In the genomic region with DNA sequence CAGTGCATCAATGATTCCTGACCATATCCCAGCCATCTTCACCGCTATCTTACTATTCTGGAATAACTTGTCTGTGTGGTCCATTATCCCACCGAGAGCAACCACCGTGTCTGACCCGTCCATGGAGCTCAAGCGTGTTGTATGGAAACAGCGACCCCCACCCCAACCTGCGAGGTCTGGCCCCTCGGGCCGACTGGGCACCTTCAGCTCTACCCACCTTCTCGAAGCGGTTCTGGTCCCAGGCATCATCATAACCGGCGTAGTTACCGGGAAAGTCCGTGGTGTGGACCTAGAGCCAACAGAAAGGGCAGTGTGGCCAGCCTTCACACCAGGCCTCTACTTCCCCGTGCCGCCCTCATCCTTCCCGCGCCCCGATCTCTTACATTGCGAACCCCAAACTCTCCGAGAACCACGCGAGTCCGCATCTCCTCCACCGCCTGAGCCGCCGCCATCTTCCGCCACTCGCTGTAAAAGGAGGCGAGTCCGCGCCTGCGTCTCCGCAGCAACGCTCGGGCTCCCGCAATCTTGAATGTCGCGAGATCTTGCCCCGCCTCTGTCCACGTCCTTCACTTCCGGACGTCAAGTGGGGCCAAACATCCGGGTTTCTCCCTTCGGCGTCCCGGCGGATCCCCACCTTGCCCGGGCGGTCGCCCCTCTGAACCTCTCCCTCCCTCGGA, we compare ENCODE assay signal across 8 mouse cellular contexts. TPM values are rescaled to one million over a fixed set of nuclear protein-coding genes. Genes with fewer than 3 reads are reported as not detected.
DNase-seq lines count a peak whose midpoint lies in the region; ATAC-seq and TF ChIP-seq lines count a peak whose summit lies in the region.

TSS of gene Polr1c (minus strand) at position 543 of the 677 bp plus-strand sequence.
TSS of gene Yipf3 (plus strand) at position 569 of the 677 bp plus-strand sequence.

- under 1% methylated on average over 53 of the region's 53 CpGs for WGBS in forebrain, embryonic 15.5 days
- WGBS in lung, adult 2 months = under 1% methylated on average over 53 of the region's 53 CpGs

- intact Hi-C loops in heart, postnatal 25 days (cut with DNase I) = loop anchor here (2.0 kb wide), 1 partner anchor 135 kb away; the partner anchor contains the start of gene Zfp318

- H3K4me1 ChIP-seq in forebrain, embryonic 15.5 days = peaks cover 23% of the 10 kb centered on the region
- H3K4me1 ChIP-seq in lung, adult 2 months (ENCODE audit: control insufficient read depth, insufficient read depth, low read length) = peaks cover 12% of the 10 kb centered on the region

- peak; percentile 94 for ATAC-seq in forebrain, embryonic 15.5 days (replicated peaks)
- ATAC-seq in neutrophil, adult 5-6 weeks (ENCODE audit: extremely low read depth, insufficient number of reproducible peaks, low FRiP score, poor library complexity, severe bottlenecking) = peak; percentile 87

- H3K9me3 ChIP-seq in forebrain, embryonic 15.5 days = no peaks in the 10 kb centered on the region

- no peaks in the 10 kb centered on the region for H3K27me3 ChIP-seq in forebrain, embryonic 15.5 days

- peak within 1 kb of the TSS; percentile 70 for H3K4me3 ChIP-seq in forebrain, embryonic 15.5 days
- peak within 1 kb of the TSS; percentile 94 for H3K4me3 ChIP-seq in lung, adult 2 months (replicated peaks; ENCODE audit: extremely low read depth, low read depth, low read length)

- DNase-seq in ES-CJ7 (ENCODE audit: low read depth, low spot score) = peak; percentile 93
- peak; percentile 93 for DNase-seq in cerebellum, adult 11 months
- peak; percentile 92 for DNase-seq in heart, postnatal 25 days (ENCODE audit: low spot score)
- peak; percentile 95 to 97 for DNase-seq in layer of hippocampus, adult 18-20 months (ENCODE audit: low spot score in 2 of 2)
- DNase-seq in lung, adult 2 months = peak; percentile 96
- DNase-seq in thymus, adult 18-20 months = peak; percentile 87 to 90

- H3K9ac ChIP-seq in forebrain, embryonic 15.5 days (replicated peaks) = peak within 1 kb of the TSS; percentile 86

- H3K36me3 ChIP-seq in forebrain, embryonic 15.5 days = peaks cover 66% of the 10 kb centered on the region

- H3K27ac ChIP-seq in forebrain, embryonic 15.5 days (replicated peaks) = peak within 1 kb of the TSS; percentile 81

- TF ChIP-seq CTCF in lung, adult 2 months (IDR thresholded peaks at IDR 0.05; ENCODE audit: insufficient read depth, low read length) = no peak

- TF ChIP-seq POLR2A in lung, adult 2 months (IDR thresholded peaks at IDR 0.05; ENCODE audit: borderline replicate concordance, extremely low read depth, low read depth, low read length) = peak; percentile 85

- H3K4me2 ChIP-seq in forebrain, embryonic 15.5 days (replicated peaks) = peak within 1 kb of the TSS; percentile 85

RNA-seq across cellular contexts. Expression of gene Polr1c, which starts in this region (rescaled TPM):
- polyA plus RNA-seq in forebrain, embryonic 15.5 days (2015; fragmentation: Nextera tagmentation; extraction: Ambion mirVana) = 89.5 and 97.2 TPM in 2 replicates
- total RNA-seq in heart, postnatal 25 days (2021) = 10 to 100 TPM; 20.9 to 26.1 TPM
- total RNA-seq in layer of hippocampus, adult 18-20 months (2021) = 10 to 100 TPM; 36.0 to 38.5 TPM
- 35.9 and 39.5 TPM in 2 replicates for polyA plus RNA-seq in lung, adult 2 months (2012; rRNA removed)
- total RNA-seq in neutrophil, adult 5-6 weeks (2017) = 23.3 and 25.4 TPM in 2 replicates

RNA-seq across cellular contexts. Expression of gene Yipf3, which starts in this region (rescaled TPM):
- 91.5 and 93.8 TPM in 2 replicates for polyA plus RNA-seq in forebrain, embryonic 15.5 days (2015; fragmentation: Nextera tagmentation; extraction: Ambion mirVana)
- 10 to 100 TPM; 81.8 to 82.6 TPM for total RNA-seq in heart, postnatal 25 days (2021)
- 10 to 100 TPM; 85.0 to 99.1 TPM for total RNA-seq in layer of hippocampus, adult 18-20 months (2021)
- 208 and 209 TPM in 2 replicates for polyA plus RNA-seq in lung, adult 2 months (2012; rRNA removed)
- 59.1 and 61.4 TPM in 2 replicates for total RNA-seq in neutrophil, adult 5-6 weeks (2017)

Comparison
In these comparisons a context has a peak if more than half of its experiments do, and no peak if none do; other contexts are left out.
1. Peak in every context shown above with its lines: DNase-seq, ATAC-seq, H3K4me3 ChIP-seq and H3K27ac ChIP-seq.